Mouse (Mus musculus): ENCODE measurements around the gene Col17a1. TPM values are rescaled to one million over a fixed set of nuclear protein-coding genes. Genes with fewer than 3 reads are reported as not detected.

The Col17a1 gene
- polyA plus RNA-seq (2012; ENCODE audit: insufficient read depth, low replicate concordance) = not detected in 2 replicates

DNA sequence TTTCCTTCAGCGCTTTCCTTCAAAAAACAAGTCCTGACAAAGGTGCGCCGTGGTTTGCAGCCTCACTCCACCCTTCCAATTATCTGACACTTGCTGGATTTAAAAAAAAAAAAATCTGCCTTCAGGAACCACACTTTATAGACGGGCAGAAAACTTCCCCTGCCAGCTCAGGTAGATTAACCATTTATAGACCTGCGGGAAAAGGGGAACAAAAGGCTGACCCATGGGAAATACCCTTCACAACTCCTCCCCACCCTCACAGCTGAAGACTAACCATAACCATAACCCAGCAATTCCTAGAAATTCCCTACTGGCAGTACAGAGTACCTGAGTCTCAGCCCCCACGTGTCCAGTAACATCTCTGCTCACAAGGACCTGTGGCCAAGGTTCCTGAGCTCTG, at the start of gene Col17a1:
TSS of gene Col17a1 (minus strand) at position 101 of the 400 bp plus-strand sequence.
- no peaks in the 10 kb centered on the region for H3K36me3 ChIP-seq (replicated peaks; ENCODE audit: low read length)
- TF ChIP-seq FLI1 (IDR thresholded peaks at IDR 0.05; ENCODE audit: low read length) (no peak), GATA1 (IDR thresholded peaks at IDR 0.05; ENCODE audit: borderline replicate concordance, low read length) (no peak)
- H3K4me3 ChIP-seq (replicated peaks) = no peak within 1 kb of the TSS
- H3K27me3 ChIP-seq (replicated peaks) = peaks cover 5% of the 10 kb centered on the region
- H3K9me3 ChIP-seq = no peaks in the 10 kb centered on the region
- peaks cover 62% of the 10 kb centered on the region for H3K4me1 ChIP-seq

DNA sequence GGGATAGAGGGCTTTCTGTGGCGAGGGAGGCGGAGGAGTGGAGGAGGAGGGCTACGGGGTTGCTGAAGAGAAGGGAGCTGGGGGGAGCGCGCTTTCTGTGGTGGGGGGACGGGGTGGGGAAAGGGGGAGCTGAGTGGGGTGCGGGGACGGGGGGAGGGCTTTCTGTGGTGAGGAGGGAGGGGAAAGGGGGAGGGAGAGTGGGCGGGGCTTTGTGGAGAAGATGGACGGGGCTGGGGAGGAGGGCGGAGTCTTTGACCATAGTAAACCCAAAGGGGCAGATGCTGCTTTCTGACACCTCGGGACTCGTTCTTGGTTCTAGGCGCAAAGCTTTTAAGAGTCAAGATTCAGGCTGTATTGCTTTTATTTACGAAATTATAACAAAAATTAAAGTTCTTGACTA, 40.0 kb upstream of the Col17a1 start:
- no peaks in the 10 kb centered on the region for H3K9me3 ChIP-seq
- H3K4me3 ChIP-seq (replicated peaks) = peak overlapping the region; percentile 94
- peaks cover 45% of the 10 kb centered on the region for H3K36me3 ChIP-seq (replicated peaks; ENCODE audit: low read length)
- H3K27me3 ChIP-seq (replicated peaks) = no peaks in the 10 kb centered on the region
- TF ChIP-seq FLI1 (IDR thresholded peaks at IDR 0.05; ENCODE audit: low read length) = no peak
- TF ChIP-seq GATA1 (IDR thresholded peaks at IDR 0.05; ENCODE audit: borderline replicate concordance, low read length) = no peak
- H3K4me1 ChIP-seq = peaks cover 37% of the 10 kb centered on the region

DNA sequence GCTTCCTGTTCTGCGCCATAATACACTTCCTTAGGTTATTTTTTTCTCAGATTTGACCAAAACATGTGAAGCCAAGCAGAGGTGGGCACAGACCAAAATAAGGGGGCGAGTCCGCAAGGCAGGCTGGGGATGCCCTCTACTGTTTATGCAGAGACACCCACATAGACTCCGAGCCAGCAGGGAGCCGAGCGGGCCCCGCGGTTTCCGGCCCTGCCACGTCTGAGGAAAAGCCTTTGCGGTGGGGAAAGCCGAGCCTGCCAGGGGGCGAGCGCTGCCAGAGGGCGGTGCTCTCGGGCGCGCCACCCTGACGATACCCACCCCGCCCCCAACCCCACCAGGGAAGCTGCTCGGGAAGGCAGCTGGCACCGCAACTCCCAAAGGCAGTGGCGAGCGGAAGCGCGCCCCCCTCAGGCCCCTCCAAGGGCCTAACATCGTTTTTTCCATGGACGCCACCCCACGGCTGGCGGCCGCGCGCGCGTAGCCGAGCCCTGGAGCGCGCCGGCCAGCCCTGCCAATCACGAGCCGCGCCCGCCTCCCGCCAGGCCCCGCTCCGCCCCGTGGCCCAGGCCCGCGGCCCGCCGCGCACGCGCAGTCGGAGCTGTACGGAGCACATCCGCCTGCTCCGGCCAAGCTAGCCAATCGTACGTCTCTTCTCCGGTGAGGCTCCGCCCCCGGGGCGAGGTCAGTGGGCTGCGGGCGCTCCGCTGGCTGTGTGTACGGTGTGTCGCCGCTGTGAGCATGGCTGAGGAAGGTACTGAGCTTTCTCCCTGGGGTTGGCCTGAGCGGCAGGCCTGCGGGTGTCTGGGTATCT, 39.4 kb upstream of the Col17a1 start, which contains the start of gene Sfr1:
TSS of gene Sfr1 (plus strand) at position 612 of the 811 bp plus-strand sequence.
- TF ChIP-seq FLI1 (IDR thresholded peaks at IDR 0.05; ENCODE audit: low read length) = no peak
- no peak for TF ChIP-seq GATA1 (IDR thresholded peaks at IDR 0.05; ENCODE audit: borderline replicate concordance, low read length)
- Histone ChIP-seq H3K36me3 (replicated peaks; ENCODE audit: low read length) (peaks cover 38% of the 10 kb centered on the region), H3K9me3 (no peaks in the 10 kb centered on the region), H3K4me1 (peaks cover 34% of the 10 kb centered on the region), H3K27me3 (replicated peaks) (no peaks in the 10 kb centered on the region), H3K4me3 (replicated peaks) (peak within 1 kb of the TSS; percentile 94)

DNA sequence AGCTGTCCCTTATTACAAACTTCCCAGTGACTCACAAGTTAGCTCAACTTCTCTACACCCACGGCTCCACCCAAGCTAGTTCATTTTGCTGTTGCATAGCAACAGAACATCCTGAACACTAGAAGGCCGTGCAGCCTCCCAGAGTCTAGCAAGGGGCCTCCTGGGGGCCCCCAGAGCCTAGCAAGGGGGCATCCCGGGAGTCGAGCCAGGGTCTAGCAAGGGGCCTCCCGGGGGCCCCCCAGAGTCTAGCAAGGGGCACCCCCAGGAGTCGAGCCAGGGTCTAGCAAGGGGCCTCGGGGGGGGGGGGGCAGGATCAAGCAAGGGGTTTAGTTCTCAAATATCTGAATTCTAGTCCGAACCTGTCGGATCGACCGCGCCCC, 38.8 kb upstream of the Col17a1 start:
- Histone ChIP-seq H3K9me3 (no peaks in the 10 kb centered on the region), H3K36me3 (replicated peaks; ENCODE audit: low read length) (peaks cover 32% of the 10 kb centered on the region), H3K4me3 (replicated peaks) (peak overlapping the region; percentile 94), H3K27me3 (replicated peaks) (no peaks in the 10 kb centered on the region), H3K4me1 (peaks cover 28% of the 10 kb centered on the region)
- TF ChIP-seq GATA1 (IDR thresholded peaks at IDR 0.05; ENCODE audit: borderline replicate concordance, low read length) = no peak

DNA sequence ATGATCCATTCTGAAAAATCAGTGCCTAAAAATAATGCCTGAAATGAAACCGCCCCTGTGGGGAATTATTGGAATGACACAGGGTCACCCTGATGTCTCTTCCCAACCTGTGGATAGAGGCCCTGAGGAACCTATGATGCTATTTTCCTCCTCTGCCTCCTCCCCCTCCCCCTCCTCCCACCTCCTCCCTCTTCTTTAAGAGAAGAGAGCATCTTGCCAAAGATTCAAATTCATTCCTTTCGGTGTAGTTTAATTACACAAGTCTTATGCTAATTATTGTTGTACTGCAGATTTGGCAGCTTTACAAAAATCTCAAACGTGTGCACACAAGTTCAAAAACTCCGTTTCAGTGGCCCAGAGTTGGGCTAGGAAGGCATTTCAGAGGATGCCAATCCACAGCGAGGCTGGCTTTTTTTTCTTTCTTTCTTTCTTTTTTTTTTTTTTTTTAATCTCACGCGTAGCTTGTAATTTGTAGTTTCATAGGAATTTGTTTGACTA, 33.8 kb upstream of the Col17a1 start:
- Histone ChIP-seq H3K9me3 (no peaks in the 10 kb centered on the region), H3K36me3 (replicated peaks; ENCODE audit: low read length) (no peaks in the 10 kb centered on the region), H3K27me3 (replicated peaks) (no peaks in the 10 kb centered on the region), H3K4me1 (peaks cover 15% of the 10 kb centered on the region; the same call in 1 of the 2 replicates), H3K4me3 (replicated peaks) (no peak overlapping the region)
- TF ChIP-seq FLI1 (IDR thresholded peaks at IDR 0.05; ENCODE audit: low read length) = no peak
- no peak for TF ChIP-seq GATA1 (IDR thresholded peaks at IDR 0.05; ENCODE audit: borderline replicate concordance, low read length)

DNA sequence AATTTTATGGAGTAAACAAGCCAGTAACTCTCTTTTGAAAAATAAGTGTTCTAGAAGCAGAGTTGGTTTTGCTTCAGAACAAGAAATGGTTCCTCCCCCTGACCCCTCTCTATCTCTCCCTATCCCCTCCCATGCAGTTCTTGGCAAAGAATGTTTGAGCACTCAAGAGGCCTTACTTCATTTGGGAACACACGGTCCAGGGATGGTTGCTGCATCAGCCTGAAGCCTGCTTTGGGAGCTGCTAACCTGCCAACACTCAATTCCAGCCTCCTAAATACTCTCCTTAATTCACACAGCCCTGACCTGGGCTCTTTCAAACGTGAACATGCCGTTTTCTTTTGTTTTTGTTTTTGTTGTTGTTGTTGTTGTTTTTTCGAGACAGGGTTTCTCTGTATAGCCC, 33.0 kb upstream of the Col17a1 start:
- Histone ChIP-seq H3K36me3 (replicated peaks; ENCODE audit: low read length) (no peaks in the 10 kb centered on the region), H3K27me3 (replicated peaks) (peaks cover 2% of the 10 kb centered on the region), H3K4me3 (replicated peaks) (no peak overlapping the region), H3K9me3 (no peaks in the 10 kb centered on the region), H3K4me1 (peaks cover 8% of the 10 kb centered on the region; the same call in 1 of the 2 replicates)
- TF ChIP-seq FLI1 (IDR thresholded peaks at IDR 0.05; ENCODE audit: low read length) = no peak
- no peak for TF ChIP-seq GATA1 (IDR thresholded peaks at IDR 0.05; ENCODE audit: borderline replicate concordance, low read length)

DNA sequence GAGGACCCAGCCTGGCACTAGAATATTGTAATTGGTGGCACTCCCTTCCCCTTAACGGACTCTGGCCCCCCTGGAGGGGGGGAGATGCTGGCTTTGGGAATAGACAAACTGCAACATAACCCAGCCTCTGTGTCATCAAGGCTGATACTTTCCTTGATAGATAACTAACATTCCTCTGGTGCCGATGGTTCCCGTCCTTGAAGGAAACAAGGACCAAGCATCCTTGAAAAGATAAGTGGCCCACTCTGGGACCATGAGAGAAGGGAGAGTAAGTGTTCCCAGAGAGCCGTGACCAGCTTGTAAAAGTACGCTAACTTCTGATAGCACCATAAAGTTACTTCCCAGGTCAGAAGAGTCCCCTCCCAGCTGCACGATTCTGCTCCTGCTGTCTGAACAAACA, 30.6 kb upstream of the Col17a1 start:
- H3K4me3 ChIP-seq (replicated peaks) = no peak overlapping the region
- H3K9me3 ChIP-seq = no peaks in the 10 kb centered on the region
- no peaks in the 10 kb centered on the region for H3K36me3 ChIP-seq (replicated peaks; ENCODE audit: low read length)
- H3K4me1 ChIP-seq = 0 out of 2 replicates have a peak, but pooled peaks cover 4% of the 10 kb centered on the region
- H3K27me3 ChIP-seq (replicated peaks) = peaks cover 2% of the 10 kb centered on the region
- no peak for TF ChIP-seq GATA1 (IDR thresholded peaks at IDR 0.05; ENCODE audit: borderline replicate concordance, low read length)
- no peak for TF ChIP-seq FLI1 (IDR thresholded peaks at IDR 0.05; ENCODE audit: low read length)

DNA sequence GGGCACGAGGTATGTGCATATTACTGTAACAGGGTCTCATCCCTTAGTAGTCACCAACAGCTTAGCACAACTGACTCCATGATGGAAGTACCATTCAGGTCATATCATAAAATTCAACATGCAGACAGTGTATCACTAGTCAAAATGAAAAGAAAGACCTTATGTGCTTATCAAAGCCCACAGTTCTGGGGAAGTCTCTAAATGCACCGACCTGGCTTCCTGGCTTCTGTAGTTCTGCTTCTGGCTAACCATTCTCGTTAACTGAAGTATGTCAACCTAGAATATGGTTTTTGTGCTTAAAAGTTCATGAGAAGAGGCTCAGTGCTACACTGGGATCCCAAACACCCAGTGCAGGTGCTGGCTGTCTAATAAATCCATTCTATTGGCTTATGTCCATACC, 27.3 kb upstream of the Col17a1 start:
- Histone ChIP-seq H3K9me3 (peaks cover 6% of the 10 kb centered on the region; the same call in 1 of the 2 replicates), H3K36me3 (replicated peaks; ENCODE audit: low read length) (no peaks in the 10 kb centered on the region), H3K4me3 (replicated peaks) (no peak overlapping the region), H3K4me1 (0 out of 2 replicates have a peak, but pooled peaks cover 4% of the 10 kb centered on the region), H3K27me3 (replicated peaks) (peaks cover 2% of the 10 kb centered on the region)
- TF ChIP-seq FLI1 (IDR thresholded peaks at IDR 0.05; ENCODE audit: low read length) (no peak), GATA1 (IDR thresholded peaks at IDR 0.05; ENCODE audit: borderline replicate concordance, low read length) (no peak)

DNA sequence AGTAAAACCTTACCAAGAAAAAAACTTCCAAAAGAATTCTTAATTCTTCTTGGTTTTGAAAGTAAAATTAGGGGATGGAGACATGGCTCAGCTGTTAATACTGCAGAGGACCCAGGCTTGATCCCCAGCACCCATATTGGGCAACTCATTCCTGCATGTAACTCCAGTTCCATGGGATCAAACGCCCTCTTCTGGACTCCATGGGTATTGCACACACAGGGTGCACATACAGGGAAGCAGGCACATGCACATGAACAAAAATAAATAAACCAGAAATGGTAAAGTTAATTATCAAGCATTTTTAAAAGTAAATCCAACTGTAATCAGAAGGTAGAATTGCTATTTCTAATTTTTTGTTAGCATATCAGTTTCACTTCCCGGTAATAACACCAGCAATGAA, 24.2 kb upstream of the Col17a1 start:
- no peak for TF ChIP-seq FLI1 (IDR thresholded peaks at IDR 0.05; ENCODE audit: low read length)
- no peak for TF ChIP-seq GATA1 (IDR thresholded peaks at IDR 0.05; ENCODE audit: borderline replicate concordance, low read length)

DNA sequence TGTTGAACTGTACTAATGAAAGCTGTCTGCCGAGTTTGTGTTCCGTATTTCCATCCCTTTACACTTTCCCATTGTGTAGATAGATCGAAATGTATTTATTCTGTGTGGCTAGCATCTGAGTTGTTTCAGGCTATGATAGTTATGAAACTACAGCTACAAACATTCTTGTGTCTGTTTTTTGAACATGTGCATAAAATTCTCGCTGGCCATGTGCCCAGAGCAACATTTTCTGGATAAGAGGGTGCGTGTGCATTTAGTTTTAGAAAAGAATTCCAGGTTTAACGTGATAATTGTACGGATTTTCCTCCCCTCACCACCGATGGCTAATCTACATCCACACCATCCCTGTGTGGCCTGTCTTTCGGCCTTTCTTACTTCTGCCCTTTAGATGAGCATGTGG, 21.6 kb upstream of the Col17a1 start:
- Histone ChIP-seq H3K27me3 (replicated peaks) (peaks cover 3% of the 10 kb centered on the region), H3K4me1 (no peaks in the 10 kb centered on the region), H3K4me3 (replicated peaks) (no peak overlapping the region), H3K36me3 (replicated peaks; ENCODE audit: low read length) (no peaks in the 10 kb centered on the region), H3K9me3 (peaks cover 6% of the 10 kb centered on the region; the same call in 1 of the 2 replicates)
- no peak for TF ChIP-seq GATA1 (IDR thresholded peaks at IDR 0.05; ENCODE audit: borderline replicate concordance, low read length)
- TF ChIP-seq FLI1 (IDR thresholded peaks at IDR 0.05; ENCODE audit: low read length) = no peak

More for the DNA sequence above, 24.2 kb upstream of the Col17a1 start:
- no peaks in the 10 kb centered on the region for H3K4me1 ChIP-seq
- H3K36me3 ChIP-seq (replicated peaks; ENCODE audit: low read length) = no peaks in the 10 kb centered on the region
- peaks cover 6% of the 10 kb centered on the region; the same call in 1 of the 2 replicates for H3K9me3 ChIP-seq
- H3K4me3 ChIP-seq (replicated peaks) = no peak overlapping the region
- peaks cover 5% of the 10 kb centered on the region for H3K27me3 ChIP-seq (replicated peaks)
